Mouse (Mus musculus) testis, adult 2 months (tissue): Measurements from ENCODE around the gene Il1rap. TPM values are rescaled to one million over a fixed set of nuclear protein-coding genes. Genes with fewer than 3 reads are reported as not detected.

Experiments
- H3K27ac ChIP-seq: fragments of 200-500 bp; 2 replicates; pipeline ENCODE4 v1.5.1; 2012; ENCODE audit warnings: low read depth, low read length; ENCODE audit not compliant: control insufficient read depth, insufficient read depth
- H3K27me3 ChIP-seq: fragments of 200-500 bp; 2 replicates; pipeline ENCODE4 v1.6.1; 2012; ENCODE audit warnings: mild to moderate bottlenecking, low read length, moderate library complexity; ENCODE audit not compliant: control insufficient read depth, insufficient read depth
- H3K36me3 ChIP-seq: fragments of 200-500 bp; 2 replicates; pipeline ENCODE4 v1.6.1; 2012; ENCODE audit warnings: mild to moderate bottlenecking, low read length; ENCODE audit not compliant: control insufficient read depth, insufficient read depth
- H3K4me1 ChIP-seq: fragments of 200-500 bp; 2 replicates; pipeline ENCODE4 v1.6.1; 2012; ENCODE audit warnings: low read length; ENCODE audit not compliant: control insufficient read depth, insufficient read depth
- H3K4me3 ChIP-seq: fragments of 200-500 bp; 2 replicates; pipeline ENCODE4 v1.5.1; 2012; ENCODE audit warnings: low read depth, mild to moderate bottlenecking, low read length, moderate library complexity, mixed read lengths; ENCODE audit not compliant: control insufficient read depth
- CTCF ChIP-seq: fragments of 200-500 bp; IDR thresholded peaks from 2 replicates; pipeline ENCODE4 v1.5.1; 2012; ENCODE audit warnings: low read depth, mild to moderate bottlenecking, inconsistent platforms, low read length, moderate library complexity; ENCODE audit not compliant: control insufficient read depth, insufficient read depth, insufficient replicate concordance
- POLR2A ChIP-seq: fragments of 200-500 bp; IDR thresholded peaks from 2 replicates; pipeline ENCODE4 v1.6.1; 2012; ENCODE audit warnings: low read depth, mild to moderate bottlenecking, inconsistent platforms, low read length, moderate library complexity; ENCODE audit not compliant: control insufficient read depth
- polyA plus RNA-seq: library from polyadenylated mRNA; depleted of rRNA; stranded (reverse); fragments of >200 nt; gene quantifications from 2 replicates; pipeline ENCODE4 v1.2.3, GENCODE M21; 2012; rRNA removed

The Il1rap gene
- 1.7 and 2.2 TPM in 2 replicates for polyA plus RNA-seq

GRCm38 (mm10) chr16:26581048-26581912 is at the start of gene Il1rap:
Gene Il1rap, plus strand, starts transcription at chr16:26581704.
- H3K27ac ChIP-seq: no peak within 1 kb of the TSS
- peaks cover 7% of the 10 kb centered on the region for H3K4me1 ChIP-seq
- TF ChIP-seq CTCF: no peak
- no peak for TF ChIP-seq POLR2A
- no peaks in the 10 kb centered on the region for H3K36me3 ChIP-seq
- peak within 1 kb of the TSS; percentile 73 for H3K4me3 ChIP-seq
- no peaks in the 10 kb centered on the region for H3K27me3 ChIP-seq

- Histone ChIP-seq H3K4me1 (no peaks in the 10 kb centered on the region), H3K27ac (no peak overlapping the region), H3K36me3 (no peaks in the 10 kb centered on the region), H3K27me3 (no peaks in the 10 kb centered on the region), H3K4me3 (no peak overlapping the region)
- no peak for TF ChIP-seq CTCF
- no peak for TF ChIP-seq POLR2A
Observed at GRCm38 (mm10) chr16:26532287-26532686, 49.2 kb upstream of the Il1rap start.

GRCm38 (mm10) chr16:26546170-26546878 is 35.2 kb upstream of the Il1rap start:
- TF ChIP-seq POLR2A (no peak), CTCF (no peak)
- Histone ChIP-seq H3K4me1 (no peaks in the 10 kb centered on the region), H3K4me3 (no peak overlapping the region), H3K27ac (no peak overlapping the region), H3K36me3 (no peaks in the 10 kb centered on the region), H3K27me3 (no peaks in the 10 kb centered on the region)

GRCm38 (mm10) chr16:26546879-26547206 is 34.7 kb upstream of the Il1rap start:
- Histone ChIP-seq H3K27ac (no peak overlapping the region), H3K36me3 (no peaks in the 10 kb centered on the region), H3K27me3 (no peaks in the 10 kb centered on the region), H3K4me1 (no peaks in the 10 kb centered on the region), H3K4me3 (no peak overlapping the region)
- TF ChIP-seq CTCF: no peak
- TF ChIP-seq POLR2A: no peak

- no peaks in the 10 kb centered on the region for H3K4me1 ChIP-seq
- TF ChIP-seq CTCF (no peak), POLR2A (no peak)
Observed at GRCm38 (mm10) chr16:26549221-26549620, 32.3 kb upstream of the Il1rap start.

GRCm38 (mm10) chr16:26552234-26552633 is 29.3 kb upstream of the Il1rap start:
- Histone ChIP-seq H3K27ac (no peak overlapping the region), H3K36me3 (no peaks in the 10 kb centered on the region), H3K4me3 (no peak overlapping the region), H3K27me3 (no peaks in the 10 kb centered on the region), H3K4me1 (no peaks in the 10 kb centered on the region)
- TF ChIP-seq CTCF: no peak
- no peak for TF ChIP-seq POLR2A

More at GRCm38 (mm10) chr16:26549221-26549620, 32.3 kb upstream of the Il1rap start:
- Histone ChIP-seq H3K4me3 (no peak overlapping the region), H3K36me3 (no peaks in the 10 kb centered on the region), H3K27ac (no peak overlapping the region), H3K27me3 (no peaks in the 10 kb centered on the region)

GRCm38 (mm10) chr16:26558797-26559196 is 22.7 kb upstream of the Il1rap start:
- no peaks in the 10 kb centered on the region for H3K36me3 ChIP-seq
- H3K4me1 ChIP-seq: no peaks in the 10 kb centered on the region
- H3K27me3 ChIP-seq: no peaks in the 10 kb centered on the region
- no peak for TF ChIP-seq POLR2A
- no peak for TF ChIP-seq CTCF
- no peak overlapping the region for H3K27ac ChIP-seq
- no peak overlapping the region for H3K4me3 ChIP-seq

GRCm38 (mm10) chr16:26561743-26562142 is 19.8 kb upstream of the Il1rap start:
- Histone ChIP-seq H3K27ac (no peak overlapping the region), H3K36me3 (no peaks in the 10 kb centered on the region), H3K27me3 (no peaks in the 10 kb centered on the region), H3K4me1 (no peaks in the 10 kb centered on the region), H3K4me3 (no peak overlapping the region)
- TF ChIP-seq POLR2A (no peak), CTCF (no peak)
